Mouse (Mus musculus): ENCODE measurements at regions not wholly inside any gene's neighbourhood (a gene's known extent, or its start where the extent isn't known, plus 50 kb on each side); places are given as distances from the start of the nearest gene placed in this dataset.

DNA sequence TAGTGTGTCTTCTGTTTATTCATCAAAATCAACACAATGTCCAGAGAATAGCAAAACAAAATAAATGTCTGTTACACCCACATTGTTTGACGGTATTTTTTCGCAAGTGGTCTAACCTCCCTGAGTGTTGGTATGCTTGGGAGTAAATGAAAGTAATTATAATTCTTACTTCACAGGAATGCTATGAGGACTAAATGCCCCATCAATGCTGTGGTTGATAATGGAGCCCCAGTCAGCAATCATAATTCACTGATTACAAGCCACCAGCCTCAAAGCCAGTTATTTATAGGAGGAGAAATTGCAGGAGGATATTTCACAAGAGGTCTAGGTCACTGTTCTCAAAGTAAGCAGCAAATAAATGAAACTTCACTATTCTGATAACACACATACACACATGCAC lies 129.6 kb upstream of the Hand2 start:
- no peak for ATAC-seq
- Histone ChIP-seq H3K4me2 (ENCODE audit: low read length) (no peak overlapping the region), H3K36me3 (ENCODE audit: control insufficient read depth, insufficient read depth, low read length) (no peaks in the 10 kb centered on the region), H3K27me3 (ENCODE audit: control insufficient read depth, insufficient read depth, low read depth, low read length) (no peaks in the 10 kb centered on the region), H3K4me1 (ENCODE audit: control insufficient read depth, insufficient read depth, low read length) (no peaks in the 10 kb centered on the region), H3K9me3 (replicated peaks; ENCODE audit: control insufficient read depth, low read length, poor library complexity, severe bottlenecking) (no peaks in the 10 kb centered on the region), H3K4me3 (ENCODE audit: low read depth, low read length) (no peak overlapping the region), H3K9ac (ENCODE audit: low read depth, low read length) (no peak overlapping the region), H3K27ac (ENCODE audit: low read length) (no peak overlapping the region)
- 86% methylated on average over 2 of the region's 2 CpGs for WGBS

GRCm38 (mm10) chr8:57200280-57200679 lies 120.5 kb upstream of the Hand2 start:
- no peak overlapping the region for H3K4me3 ChIP-seq (ENCODE audit: low read depth, low read length)
- H3K4me1 ChIP-seq (ENCODE audit: control insufficient read depth, insufficient read depth, low read length), result no peaks in the 10 kb centered on the region
- 82% methylated on average over 8 of the region's 8 CpGs for WGBS
- H3K9me3 ChIP-seq (replicated peaks; ENCODE audit: control insufficient read depth, low read length, poor library complexity, severe bottlenecking), result no peaks in the 10 kb centered on the region
- H3K4me2 ChIP-seq (ENCODE audit: low read length), result no peak overlapping the region
- no peaks in the 10 kb centered on the region for H3K36me3 ChIP-seq (ENCODE audit: control insufficient read depth, insufficient read depth, low read length)
- no peaks in the 10 kb centered on the region for H3K27me3 ChIP-seq (ENCODE audit: control insufficient read depth, insufficient read depth, low read depth, low read length)
- no peak overlapping the region for H3K9ac ChIP-seq (ENCODE audit: low read depth, low read length)
- no peak for ATAC-seq
- H3K27ac ChIP-seq (ENCODE audit: low read length), result no peak overlapping the region

DNA sequence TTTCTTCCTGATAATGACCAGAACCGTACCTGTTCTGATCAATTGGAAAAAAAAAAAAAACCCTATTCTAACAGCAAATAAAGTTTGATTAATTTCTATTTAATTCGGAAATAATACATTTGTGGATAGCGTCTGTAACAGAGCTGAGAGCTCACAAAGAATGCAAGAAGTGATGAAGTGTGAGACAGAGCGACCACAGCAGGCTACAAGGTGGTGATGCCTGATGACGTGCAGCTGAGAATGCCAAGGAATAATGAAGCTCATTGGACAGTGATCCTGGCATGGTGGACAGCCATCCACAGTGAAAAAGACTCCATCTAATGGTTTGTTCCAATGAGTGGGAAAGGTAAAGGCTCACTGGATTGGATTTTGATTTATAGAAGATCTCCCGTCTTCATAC lies 111.2 kb upstream of the Hand2 start:
- Histone ChIP-seq H3K36me3 (ENCODE audit: control insufficient read depth, insufficient read depth, low read length) (no peaks in the 10 kb centered on the region), H3K9me3 (replicated peaks; ENCODE audit: control insufficient read depth, low read length, poor library complexity, severe bottlenecking) (no peaks in the 10 kb centered on the region), H3K4me1 (ENCODE audit: control insufficient read depth, insufficient read depth, low read length) (no peaks in the 10 kb centered on the region), H3K27me3 (ENCODE audit: control insufficient read depth, insufficient read depth, low read depth, low read length) (no peaks in the 10 kb centered on the region), H3K27ac (ENCODE audit: low read length) (no peak overlapping the region), H3K9ac (ENCODE audit: low read depth, low read length) (no peak overlapping the region), H3K4me3 (ENCODE audit: low read depth, low read length) (no peak overlapping the region), H3K4me2 (ENCODE audit: low read length) (no peak overlapping the region)
- WGBS, result 89% methylated on average over 6 of the region's 6 CpGs
- ATAC-seq, result no peak

DNA sequence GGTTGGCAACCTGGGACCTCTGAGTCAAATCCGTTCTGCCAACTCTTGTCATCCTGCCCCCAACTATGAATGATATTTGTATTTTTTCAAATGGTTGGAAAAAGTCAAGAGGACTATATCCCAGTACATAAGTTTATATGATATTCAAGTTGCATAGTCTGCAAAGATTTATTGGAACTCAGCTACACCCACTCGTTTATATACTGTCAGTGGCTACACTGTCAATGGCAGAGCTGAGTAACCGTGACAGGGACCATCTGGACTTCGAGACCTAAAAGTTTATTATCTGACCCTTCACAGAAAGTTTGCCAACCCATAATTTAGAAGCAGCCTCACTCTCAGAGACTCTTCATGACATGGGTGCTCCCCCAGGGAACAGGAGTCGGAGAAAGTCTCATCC lies 107.7 kb upstream of the Hand2 start:
- H3K4me3 ChIP-seq (ENCODE audit: low read depth, low read length), result no peak overlapping the region
- ATAC-seq, result no peak
- no peaks in the 10 kb centered on the region for H3K36me3 ChIP-seq (ENCODE audit: control insufficient read depth, insufficient read depth, low read length)
- no peak overlapping the region for H3K27ac ChIP-seq (ENCODE audit: low read length)
- H3K9me3 ChIP-seq (replicated peaks; ENCODE audit: control insufficient read depth, low read length, poor library complexity, severe bottlenecking), result no peaks in the 10 kb centered on the region
- H3K9ac ChIP-seq (ENCODE audit: low read depth, low read length), result no peak overlapping the region
- H3K4me1 ChIP-seq (ENCODE audit: control insufficient read depth, insufficient read depth, low read length), result no peaks in the 10 kb centered on the region
- 90% methylated on average over 5 of the region's 5 CpGs for WGBS
- H3K4me2 ChIP-seq (ENCODE audit: low read length), result no peak overlapping the region
- H3K27me3 ChIP-seq (ENCODE audit: control insufficient read depth, insufficient read depth, low read depth, low read length), result no peaks in the 10 kb centered on the region

- ATAC-seq, result no peak
- no peak overlapping the region for H3K27ac ChIP-seq (ENCODE audit: low read length)
- no peaks in the 10 kb centered on the region for H3K36me3 ChIP-seq (ENCODE audit: control insufficient read depth, insufficient read depth, low read length)
- no peak overlapping the region for H3K9ac ChIP-seq (ENCODE audit: low read depth, low read length)
- H3K4me3 ChIP-seq (ENCODE audit: low read depth, low read length), result no peak overlapping the region
- H3K9me3 ChIP-seq (replicated peaks; ENCODE audit: control insufficient read depth, low read length, poor library complexity, severe bottlenecking), result no peaks in the 10 kb centered on the region
- no peaks in the 10 kb centered on the region for H3K27me3 ChIP-seq (ENCODE audit: control insufficient read depth, insufficient read depth, low read depth, low read length)
- WGBS, result 84% methylated on average over 31 of the region's 31 CpGs
- no peak overlapping the region for H3K4me2 ChIP-seq (ENCODE audit: low read length)
- no peaks in the 10 kb centered on the region for H3K4me1 ChIP-seq (ENCODE audit: control insufficient read depth, insufficient read depth, low read length)
These were observed 106.5 kb upstream of the Hand2 start for GRCm38 (mm10) chr8:57213982-57214930.

DNA sequence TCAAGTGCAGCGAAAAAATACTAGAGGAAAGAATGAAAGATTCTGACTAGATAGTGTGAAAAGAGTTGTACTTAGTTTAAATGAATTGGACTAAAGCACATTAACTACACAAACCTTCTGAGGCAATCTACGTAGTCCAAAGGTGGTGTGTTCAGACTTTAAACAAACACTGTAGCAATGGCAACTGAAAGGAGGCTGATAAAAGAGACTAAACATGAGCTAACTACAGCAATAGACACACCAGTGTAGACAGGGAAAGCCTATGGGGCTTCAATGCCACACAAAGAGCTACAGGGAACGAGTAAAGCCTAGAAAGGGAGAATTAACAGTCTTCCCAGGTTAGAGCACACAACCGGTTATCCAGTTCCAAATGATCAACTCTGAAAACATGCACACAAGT lies 90.2 kb upstream of the Hand2 start:
- no peak for ATAC-seq
- 80% methylated on average over 4 of the region's 4 CpGs for WGBS

DNA sequence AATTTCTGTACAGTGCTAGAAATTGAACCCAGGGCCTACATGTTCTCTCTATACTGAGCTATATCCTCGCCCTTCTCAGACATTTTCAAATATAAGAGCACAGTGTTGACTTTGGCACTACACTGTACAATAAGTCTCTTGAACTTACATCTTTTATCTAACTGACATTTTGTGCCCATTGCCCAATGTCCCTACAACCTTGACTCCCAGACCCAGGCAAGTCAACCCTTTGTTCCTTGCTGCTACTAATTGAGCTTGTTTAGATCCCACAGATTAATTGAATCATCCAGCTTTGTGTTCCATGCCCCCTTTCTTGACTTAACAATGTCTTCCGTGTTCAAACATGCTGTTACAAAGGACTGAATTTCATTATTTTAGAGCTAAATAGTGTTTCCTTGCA lies 78.5 kb upstream of the Hand2 start:
- no peaks in the 10 kb centered on the region for H3K36me3 ChIP-seq (ENCODE audit: control insufficient read depth, insufficient read depth, low read length)
- no peaks in the 10 kb centered on the region for H3K4me1 ChIP-seq (ENCODE audit: control insufficient read depth, insufficient read depth, low read length)
- no peak overlapping the region for H3K27ac ChIP-seq (ENCODE audit: low read length)
- H3K9ac ChIP-seq (ENCODE audit: low read depth, low read length), result no peak overlapping the region
- no peak overlapping the region for H3K4me2 ChIP-seq (ENCODE audit: low read length)
- no peaks in the 10 kb centered on the region for H3K9me3 ChIP-seq (replicated peaks; ENCODE audit: control insufficient read depth, low read length, poor library complexity, severe bottlenecking)
- no peak overlapping the region for H3K4me3 ChIP-seq (ENCODE audit: low read depth, low read length)
- H3K27me3 ChIP-seq (ENCODE audit: control insufficient read depth, insufficient read depth, low read depth, low read length), result no peaks in the 10 kb centered on the region
- 69% methylated on average over 2 of the region's 2 CpGs for WGBS
- ATAC-seq, result no peak

More for the DNA sequence above, 90.2 kb upstream of the Hand2 start:
- Histone ChIP-seq H3K27ac (ENCODE audit: low read length) (no peak overlapping the region), H3K4me2 (ENCODE audit: low read length) (no peak overlapping the region), H3K4me3 (ENCODE audit: low read depth, low read length) (no peak overlapping the region), H3K27me3 (ENCODE audit: control insufficient read depth, insufficient read depth, low read depth, low read length) (no peaks in the 10 kb centered on the region), H3K9me3 (replicated peaks; ENCODE audit: control insufficient read depth, low read length, poor library complexity, severe bottlenecking) (no peaks in the 10 kb centered on the region), H3K4me1 (ENCODE audit: control insufficient read depth, insufficient read depth, low read length) (no peaks in the 10 kb centered on the region), H3K9ac (ENCODE audit: low read depth, low read length) (no peak overlapping the region), H3K36me3 (ENCODE audit: control insufficient read depth, insufficient read depth, low read length) (no peaks in the 10 kb centered on the region)

DNA sequence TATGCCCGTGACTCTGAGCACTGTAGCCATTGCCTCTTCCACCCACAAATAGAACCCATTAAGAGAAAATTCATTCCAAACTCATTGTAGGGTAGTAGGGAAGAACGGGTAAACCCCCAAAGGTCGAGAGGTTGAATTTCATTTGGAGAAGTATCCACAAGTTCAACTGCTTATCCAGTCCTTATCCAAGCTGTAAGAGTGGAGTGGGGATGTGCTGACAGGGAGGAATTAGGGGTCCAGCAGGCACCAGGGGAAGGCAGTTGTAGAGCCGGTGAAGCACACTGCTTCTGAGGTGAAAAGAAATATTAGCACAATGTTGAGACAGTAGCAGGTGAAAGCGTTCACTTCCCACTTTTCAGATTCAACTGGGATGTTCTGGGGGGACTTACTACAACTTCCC lies 71.7 kb upstream of the Hand2 start:
- no peak overlapping the region for H3K9ac ChIP-seq (ENCODE audit: low read depth, low read length)
- WGBS, result 84% methylated on average over 5 of the region's 5 CpGs
- ATAC-seq, result no peak
- H3K27ac ChIP-seq (ENCODE audit: low read length), result no peak overlapping the region
- no peaks in the 10 kb centered on the region for H3K27me3 ChIP-seq (ENCODE audit: control insufficient read depth, insufficient read depth, low read depth, low read length)
- H3K4me2 ChIP-seq (ENCODE audit: low read length), result no peak overlapping the region
- H3K36me3 ChIP-seq (ENCODE audit: control insufficient read depth, insufficient read depth, low read length), result no peaks in the 10 kb centered on the region
- no peak overlapping the region for H3K4me3 ChIP-seq (ENCODE audit: low read depth, low read length)
- no peaks in the 10 kb centered on the region for H3K9me3 ChIP-seq (replicated peaks; ENCODE audit: control insufficient read depth, low read length, poor library complexity, severe bottlenecking)
- no peaks in the 10 kb centered on the region for H3K4me1 ChIP-seq (ENCODE audit: control insufficient read depth, insufficient read depth, low read length)
